Mouse (Mus musculus) cerebellum, adult 8-10 months (tissue): ENCODE results near the gene Mxra7.
"Not testable (repeated sequence)": the region's sequence is repeated elsewhere in the genome, so short reads cannot be mapped to it uniquely, and the experiment has no call there.

Source experiments
- DNase-seq: peaks from one replicate; pipeline ENCODE4 v3.0.0; 2022

Mxra7 gene

GRCm38 (mm10) chr11:116846593-116847181 is 18.8 kb upstream of the Mxra7 start:
- no peak for DNase-seq

DNA sequence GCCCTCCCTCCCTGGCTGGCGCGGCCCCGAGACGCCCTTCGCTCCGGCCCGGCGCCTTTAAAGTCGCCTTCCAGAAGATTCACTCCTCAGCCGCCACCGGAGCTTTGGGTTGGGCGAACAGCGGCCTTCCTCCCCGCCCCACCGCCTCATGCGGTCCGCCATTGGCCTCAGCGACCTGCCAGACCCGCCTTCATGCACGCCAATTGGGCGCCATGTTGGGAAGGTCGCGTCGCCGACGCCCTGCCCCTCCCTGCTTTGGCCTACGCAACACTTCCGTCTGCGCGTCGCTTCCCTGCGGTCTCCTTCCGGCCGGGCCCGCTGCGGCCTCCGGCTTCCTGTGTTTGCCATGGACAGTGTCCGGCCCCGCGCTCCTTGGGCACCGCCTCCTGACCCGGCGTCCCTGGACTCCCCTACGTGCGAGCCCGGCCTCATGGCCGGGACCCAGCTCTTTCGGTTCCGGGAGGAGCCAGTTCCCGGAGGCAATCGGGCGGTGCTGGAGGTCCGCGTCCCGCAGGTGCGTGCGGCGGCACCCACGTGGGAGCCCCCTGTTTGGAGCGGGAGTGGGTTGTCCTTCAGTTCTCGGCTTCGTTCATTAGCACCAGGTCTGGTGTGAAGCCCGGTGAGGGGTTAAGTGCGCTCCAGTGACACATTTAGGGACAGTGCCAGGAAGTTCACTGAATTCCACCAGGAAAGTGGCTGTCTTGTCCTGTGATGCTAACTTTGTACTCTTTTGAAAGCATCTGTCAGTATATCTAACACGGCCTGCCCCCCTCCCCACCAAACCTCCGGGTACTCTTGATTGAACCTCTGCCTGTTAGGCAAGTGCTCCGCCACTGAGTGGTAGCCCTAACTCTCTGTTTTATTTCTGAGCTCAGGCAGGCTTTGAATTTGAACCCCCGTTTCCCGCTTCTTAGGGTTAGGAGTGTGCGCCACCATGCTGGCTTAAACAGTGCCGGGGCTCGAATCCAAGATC is 15.7 kb upstream of the Mxra7 start, which contains the start of the genes Mettl23 and Jmjd6:
Gene Mettl23, plus strand, starts transcription at position 18 of the 973 bp plus-strand sequence.
Gene Jmjd6, minus strand, starts transcription at position 189 of the 973 bp plus-strand sequence.
- DNase-seq: peak; percentile 95

DNA sequence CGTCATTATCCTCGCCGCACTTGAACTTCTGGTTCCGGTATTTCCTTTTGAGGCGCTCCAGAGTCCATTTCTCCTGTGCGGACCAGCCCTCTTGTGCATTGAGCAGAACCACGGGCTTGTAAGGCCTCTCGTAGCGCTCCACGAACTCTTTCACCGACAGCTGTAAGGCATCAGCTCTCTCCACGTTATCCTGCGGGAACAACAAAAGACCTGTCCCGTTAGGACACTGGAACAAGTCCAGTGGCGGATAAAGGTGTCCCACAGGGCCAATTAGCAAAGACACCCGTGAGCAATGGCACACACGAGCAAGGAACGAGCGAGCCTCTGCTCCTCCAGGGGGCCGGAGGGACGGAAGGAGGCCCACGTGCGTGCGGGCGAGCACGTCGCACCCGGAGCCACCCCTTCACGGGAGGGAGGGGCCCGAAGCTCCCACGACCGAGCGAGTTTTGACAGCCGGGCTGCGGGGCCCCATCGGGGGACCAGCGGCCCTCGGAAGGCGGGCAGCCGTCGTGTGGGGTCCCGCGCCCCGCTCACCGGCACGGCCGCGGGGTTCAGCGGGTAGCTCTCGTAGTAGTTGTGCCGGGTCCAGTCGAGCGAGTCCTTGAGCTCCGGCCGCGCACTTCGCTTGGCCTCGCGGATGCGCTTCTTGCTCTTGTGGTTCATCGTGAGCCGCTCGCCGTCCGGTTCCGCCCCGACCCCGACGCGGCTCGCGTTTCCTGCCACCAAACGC is 14.8 kb upstream of the Mxra7 start:
- DNase-seq: peak; percentile 70

GRCm38 (mm10) chr11:116840748-116841147 is 12.9 kb upstream of the Mxra7 start:
- no peak for DNase-seq

- no peak for DNase-seq
Measured at GRCm38 (mm10) chr11:116839601-116840000, 11.8 kb upstream of the Mxra7 start.

DNA sequence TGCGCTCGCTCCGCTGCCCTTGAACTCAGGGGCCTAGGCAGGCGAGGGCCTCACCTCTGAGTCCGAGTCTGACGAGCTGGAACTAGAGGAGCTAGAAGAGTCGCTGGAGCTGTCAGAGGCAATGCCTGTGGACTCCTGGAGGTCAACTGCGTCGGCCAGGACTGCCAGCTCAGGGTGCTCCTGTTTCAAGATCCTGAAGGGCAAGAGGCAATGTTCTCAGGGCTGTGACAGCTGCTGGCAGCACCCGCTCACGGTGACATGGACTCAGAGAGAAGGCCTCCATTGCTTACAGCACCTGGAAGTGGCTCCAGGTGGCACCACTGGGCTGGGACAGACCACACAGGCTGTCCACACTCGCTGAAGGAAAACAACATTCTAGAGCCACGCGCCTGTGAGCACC is 11.1 kb upstream of the Mxra7 start:
- no peak for DNase-seq

- no peak for DNase-seq
Measured at GRCm38 (mm10) chr11:116837441-116837840, 9.6 kb upstream of the Mxra7 start.

GRCm38 (mm10) chr11:116836283-116836682 is 8.4 kb upstream of the Mxra7 start:
- no peak for DNase-seq

DNA sequence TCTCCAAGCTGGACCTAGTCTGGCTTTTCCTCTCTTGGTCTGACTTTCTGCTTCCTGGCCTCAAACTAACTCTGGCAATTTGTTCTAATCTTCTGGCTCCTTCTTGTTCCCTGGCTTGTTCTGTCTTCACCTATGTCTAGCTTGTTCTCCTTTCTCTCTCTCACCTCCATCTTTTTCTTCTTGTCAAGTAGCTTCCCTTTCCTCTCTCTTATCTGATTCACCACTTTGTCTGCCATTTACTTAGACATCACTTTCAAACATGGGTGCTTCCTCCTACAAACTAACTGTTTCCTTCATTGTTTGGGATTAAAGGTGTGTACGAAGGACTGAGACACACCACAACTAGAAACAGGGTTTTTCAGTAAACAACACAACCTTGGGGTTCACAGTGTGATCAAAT is 7.1 kb upstream of the Mxra7 start:
- no peak for DNase-seq

- no peak for DNase-seq
Measured at GRCm38 (mm10) chr11:116832172-116832685, 4.4 kb upstream of the Mxra7 start.

GRCm38 (mm10) chr11:116826550-116827504 is 1.0 kb downstream of the Mxra7 start:
- DNase-seq: no peak

- no peak for DNase-seq
Measured at GRCm38 (mm10) chr11:116825230-116825629, 2.6 kb downstream of the Mxra7 start.

GRCm38 (mm10) chr11:116823885-116824284 is 4.0 kb downstream of the Mxra7 start:
- DNase-seq: not testable (repeated sequence)

- DNase-seq: no peak
Measured at GRCm38 (mm10) chr11:116823255-116823654, 4.6 kb downstream of the Mxra7 start.

DNA sequence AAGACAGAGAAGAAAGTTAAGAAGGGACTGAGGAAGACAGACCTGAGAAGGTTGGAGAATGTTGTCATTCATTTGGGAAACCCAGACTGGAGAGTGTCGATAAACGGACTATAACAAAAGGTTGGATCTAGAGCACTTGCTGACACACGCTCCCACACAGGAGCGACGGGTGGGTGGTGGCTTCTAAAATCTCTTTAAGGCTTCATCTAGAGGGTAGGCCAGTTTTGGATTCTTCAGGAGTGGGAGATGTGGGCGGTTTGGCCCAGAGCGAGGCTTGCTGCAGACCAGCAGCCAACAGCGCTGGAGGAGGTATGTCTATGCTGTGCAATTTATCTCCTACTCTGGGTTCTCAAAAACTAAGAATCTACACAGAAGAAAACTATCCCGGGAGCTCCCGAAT is 5.2 kb downstream of the Mxra7 start:
- no peak for DNase-seq

GRCm38 (mm10) chr11:116822215-116822614 is 5.6 kb downstream of the Mxra7 start:
- no peak for DNase-seq

GRCm38 (mm10) chr11:116821057-116821940 is 6.5 kb downstream of the Mxra7 start:
- no peak for DNase-seq

- DNase-seq: no peak
Measured at GRCm38 (mm10) chr11:116819932-116820593, 7.8 kb downstream of the Mxra7 start.

- DNase-seq: no peak
Measured at GRCm38 (mm10) chr11:116818722-116819121, 9.1 kb downstream of the Mxra7 start.

- no peak for DNase-seq
Measured at GRCm38 (mm10) chr11:116817567-116817966, 10.3 kb downstream of the Mxra7 start.
